Mouse (Mus musculus) adrenal gland, adult (tissue): ENCODE data around the gene Fry.

Source experiments
- DNase-seq, 2 experiments: peaks; one replicate each; pipeline ENCODE4 v3.0.0; 2022 to 2023; ENCODE audit warnings: low spot score in 1 of 2; ENCODE audit not compliant: inconsistent age in 2 of 2

Fry gene

GRCm38 (mm10) chr5:150118455-150119241, at the start of gene Fry:
Gene Fry, plus strand, starts transcription at chr5:150118645.
- peak; percentile 92 to 97 for DNase-seq

- peak in 1 of 2 experiments; percentile 40 for DNase-seq
Observed at GRCm38 (mm10) chr5:150070086-150070485, 48.4 kb upstream of the Fry start.

GRCm38 (mm10) chr5:150071738-150072137, 46.7 kb upstream of the Fry start:
- DNase-seq: no peak

DNA sequence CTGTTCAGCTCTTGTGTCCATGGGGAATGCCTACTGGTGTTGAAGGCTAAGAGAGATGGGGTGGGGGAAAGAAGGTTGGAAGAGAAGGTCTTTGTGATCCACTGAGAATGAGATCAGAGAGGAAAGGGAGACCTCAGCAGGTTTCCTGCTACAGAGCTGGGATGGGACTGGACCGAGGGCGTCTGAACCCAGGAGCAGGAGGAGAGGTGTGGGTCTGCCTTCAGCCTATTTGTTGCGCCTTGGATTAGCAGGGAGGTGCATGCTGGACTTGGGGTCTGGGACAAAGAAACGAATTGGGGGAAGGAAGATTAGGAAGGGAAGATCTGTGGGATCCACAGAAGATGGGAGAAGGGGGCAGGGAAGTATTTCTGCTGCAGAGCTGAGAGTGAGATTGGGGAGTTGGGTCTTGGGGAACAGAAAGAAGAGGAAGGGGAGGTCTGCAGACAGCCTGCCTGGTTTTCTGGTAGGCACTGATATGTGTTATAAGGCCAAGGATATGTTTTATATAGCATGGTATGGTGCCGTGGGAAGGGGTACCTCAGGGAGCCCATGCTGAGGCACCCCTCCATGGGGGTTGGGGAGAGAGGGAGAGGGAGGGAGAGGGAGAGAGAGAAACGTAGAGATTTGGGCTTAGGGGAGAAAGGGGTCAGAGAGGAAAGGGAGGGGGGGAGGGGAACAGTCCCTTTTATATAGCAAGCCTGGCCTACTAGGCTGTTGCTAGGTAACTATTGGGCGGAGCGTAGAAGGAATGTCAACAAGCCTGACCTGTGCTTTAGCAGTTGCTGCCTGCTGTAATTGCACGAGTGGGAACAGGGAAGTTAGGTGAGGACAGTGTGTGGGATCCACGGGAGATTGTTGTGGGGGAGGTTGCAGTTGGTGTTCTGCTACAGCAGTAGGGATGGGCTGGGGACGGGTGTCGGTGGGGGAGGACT, 38.3 kb upstream of the Fry start:
- DNase-seq: no peak

DNA sequence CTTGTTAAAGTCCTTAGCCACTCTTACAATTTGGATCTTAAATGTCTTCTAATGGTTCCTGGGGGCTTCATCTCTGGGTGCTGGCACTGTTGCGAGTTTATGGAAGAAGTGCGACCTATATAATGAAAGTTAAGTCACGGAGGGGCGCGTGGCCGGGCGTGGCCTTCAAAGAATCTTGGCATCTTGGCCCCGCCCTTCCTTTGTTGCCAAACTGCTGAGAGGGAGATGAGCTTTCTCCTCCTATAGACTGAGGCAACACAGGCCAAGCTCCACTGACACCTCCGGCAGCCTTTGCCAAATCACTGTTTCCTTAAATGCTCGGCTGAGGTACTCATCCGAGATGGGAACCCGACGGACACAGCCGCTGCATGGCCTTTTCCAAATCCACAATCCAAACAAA, 35.7 kb upstream of the Fry start:
- no peak for DNase-seq

GRCm38 (mm10) chr5:150083190-150083589, 35.3 kb upstream of the Fry start:
- no peak for DNase-seq

- DNase-seq: peak; percentile 26 to 72
Observed at GRCm38 (mm10) chr5:150097620-150098019, 20.8 kb upstream of the Fry start.

GRCm38 (mm10) chr5:150098754-150099153, 19.7 kb upstream of the Fry start:
- DNase-seq: no peak

DNA sequence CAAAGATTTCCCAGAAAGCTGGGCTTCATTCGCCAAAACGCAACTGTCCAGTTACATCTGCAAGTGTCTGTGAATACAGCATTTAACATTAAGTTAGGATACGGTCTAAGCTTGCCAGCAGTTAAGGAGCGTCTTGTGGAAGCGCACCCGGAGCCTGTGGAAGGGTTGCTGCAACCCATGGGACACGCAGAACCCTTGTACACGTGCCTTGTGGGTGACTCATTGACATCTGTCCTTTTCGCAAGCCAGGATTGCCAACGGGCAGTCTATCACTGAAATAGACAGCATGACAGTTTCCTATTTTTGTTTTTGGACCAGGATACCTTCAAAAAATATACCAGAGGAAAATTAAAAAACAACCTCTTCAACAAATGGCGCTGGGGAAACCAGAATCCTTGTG, 16.7 kb upstream of the Fry start:
- DNase-seq: peak in 1 of 2 experiments; percentile 28

DNA sequence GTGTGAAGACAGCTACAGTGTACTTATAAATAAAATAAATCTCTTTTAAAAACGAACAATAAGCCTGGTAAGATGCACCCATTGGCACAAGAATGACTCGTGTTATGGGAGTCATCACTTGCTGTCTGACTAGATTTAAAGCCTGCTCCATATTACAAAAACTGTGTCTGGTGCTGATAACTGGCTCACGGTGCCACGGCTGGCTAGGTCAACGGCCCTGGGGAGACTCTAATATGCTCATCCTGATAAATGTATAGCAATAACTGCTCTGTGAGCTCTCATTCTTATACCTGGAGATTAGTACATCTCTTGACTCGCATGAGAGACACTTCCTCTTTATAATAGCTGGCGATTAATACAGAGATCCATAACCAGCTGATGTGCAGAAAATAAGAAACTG, 12.1 kb upstream of the Fry start:
- DNase-seq: no peak

DNA sequence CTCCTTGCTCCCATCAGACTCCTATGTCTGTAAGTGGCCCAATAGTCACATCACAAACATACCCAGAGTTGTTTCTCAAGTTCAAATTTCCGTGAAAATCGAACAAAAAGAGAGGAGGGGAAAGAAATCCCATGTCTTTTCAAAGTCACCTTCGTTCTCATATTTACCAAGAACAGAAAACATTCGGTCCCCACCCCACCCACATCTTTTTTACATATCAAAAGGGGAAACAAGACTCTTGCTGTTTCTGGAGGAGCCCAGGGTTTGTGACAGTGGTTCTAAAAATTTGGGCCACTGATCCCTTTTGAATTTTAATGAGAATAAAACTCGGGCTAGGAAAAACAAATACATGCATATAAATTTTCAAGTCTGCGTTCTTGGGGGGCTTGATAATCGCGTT, 7.2 kb upstream of the Fry start:
- DNase-seq: no peak

- DNase-seq: peak in 1 of 2 experiments; percentile 23
Observed at GRCm38 (mm10) chr5:150114007-150114406, 4.4 kb upstream of the Fry start.

GRCm38 (mm10) chr5:150114778-150115177, 3.7 kb upstream of the Fry start:
- peak in 1 of 2 experiments; percentile 38 for DNase-seq

DNA sequence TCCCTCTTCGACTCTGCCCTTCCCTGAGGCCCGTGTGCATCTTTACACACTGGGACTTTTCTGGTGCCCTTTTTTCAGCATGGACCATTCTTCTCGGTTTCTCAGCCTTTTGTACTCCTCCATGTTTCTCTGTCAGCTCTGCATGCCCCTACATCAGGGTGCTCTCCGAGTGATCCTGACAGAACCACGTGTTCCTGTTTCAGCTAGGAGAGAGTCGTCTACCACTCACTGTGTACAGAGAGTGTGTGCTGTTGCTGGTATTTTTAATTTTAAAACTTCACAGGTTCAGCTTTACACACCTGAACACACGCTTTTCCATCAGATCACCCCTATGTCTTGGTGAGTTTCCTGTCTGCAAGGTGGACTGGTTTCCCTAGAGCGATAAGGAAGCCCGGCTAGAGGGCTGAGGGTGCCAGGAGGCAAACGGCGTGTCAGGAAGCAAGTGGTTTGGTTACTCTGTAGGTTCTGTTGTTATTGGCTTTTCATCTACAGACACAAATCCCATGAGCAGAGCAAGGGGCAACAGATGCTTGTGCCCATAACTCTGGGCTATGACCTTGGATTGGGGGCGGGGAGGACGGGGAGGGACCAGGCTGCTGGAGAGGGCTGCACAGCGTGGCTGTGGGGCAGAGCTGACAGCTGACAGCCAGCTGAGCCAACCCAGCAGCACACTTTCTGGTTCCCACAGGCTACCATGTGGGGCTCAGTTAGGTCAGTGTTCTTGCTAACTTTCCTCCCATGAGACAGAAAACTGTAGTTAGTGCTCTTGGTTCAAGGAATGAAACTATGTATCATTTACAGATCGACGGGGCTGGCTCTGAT, 3.0 kb upstream of the Fry start:
- DNase-seq: peak in 1 of 2 experiments; percentile 33

DNA sequence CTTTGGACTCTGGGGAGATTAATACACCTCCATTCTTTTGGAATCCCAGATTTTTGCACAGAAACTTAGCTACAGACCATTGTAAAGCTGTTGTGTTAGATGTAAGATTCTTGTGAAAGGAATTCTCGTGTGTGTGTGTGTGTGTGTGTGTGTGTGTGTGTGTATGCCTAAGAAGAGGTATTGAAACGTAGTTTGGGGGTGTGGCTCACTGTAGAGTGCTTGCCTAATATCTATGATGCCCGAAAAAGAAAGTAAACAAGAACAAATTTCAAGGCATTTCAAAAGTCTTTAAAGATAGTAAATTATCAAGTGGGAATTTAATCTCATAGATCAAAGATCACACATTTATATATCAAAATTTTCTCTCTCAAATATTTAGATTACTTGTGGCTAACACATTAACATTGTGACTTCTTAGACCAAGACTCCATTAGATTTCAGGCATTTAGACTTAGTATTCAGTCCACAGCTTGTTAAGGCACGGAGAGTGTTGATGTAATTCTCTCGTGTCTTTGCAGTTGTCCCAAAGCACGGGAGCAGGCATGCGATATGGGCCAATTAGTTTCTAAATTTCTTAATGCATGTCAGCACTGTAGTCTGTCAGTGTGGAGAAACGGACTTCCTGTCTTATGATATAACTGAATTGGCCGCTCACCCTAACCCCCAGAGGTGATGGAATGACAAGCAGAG, 2.1 kb upstream of the Fry start:
- DNase-seq: no peak

- DNase-seq: peak in 1 of 2 experiments; percentile 40
Observed at GRCm38 (mm10) chr5:150116906-150117216, 1.6 kb upstream of the Fry start.

- no peak for DNase-seq
Observed at GRCm38 (mm10) chr5:150118124-150118454, 356 bp upstream of the Fry start.

DNA sequence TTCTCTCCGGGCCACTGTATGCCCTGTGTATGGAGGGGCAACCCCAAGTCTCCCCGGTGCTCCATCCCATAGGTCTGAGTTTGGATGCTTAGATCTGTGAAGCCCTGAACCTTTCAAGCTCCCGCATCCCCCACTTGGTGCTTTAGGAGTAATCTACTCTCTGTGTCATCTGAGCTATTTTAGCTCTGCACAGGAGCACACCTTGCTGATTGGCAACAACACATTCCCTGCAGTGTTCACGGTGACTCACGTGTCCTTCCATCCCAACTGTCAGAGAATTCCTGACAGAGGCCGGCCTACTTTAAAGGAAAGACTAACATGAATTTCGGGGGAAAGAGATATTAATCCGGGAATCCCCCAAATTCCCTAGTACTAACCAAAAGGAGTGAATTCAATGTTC, 2.2 kb downstream of the Fry start:
- no peak for DNase-seq

GRCm38 (mm10) chr5:150122095-150122494, 3.6 kb downstream of the Fry start:
- no peak for DNase-seq

GRCm38 (mm10) chr5:150122571-150122970, 4.1 kb downstream of the Fry start:
- DNase-seq: peak in 1 of 2 experiments; percentile 43

GRCm38 (mm10) chr5:150125920-150126319, 7.5 kb downstream of the Fry start:
- no peak for DNase-seq
